Mouse (Mus musculus): ENCODE data around the gene Asf1a.

DNA sequence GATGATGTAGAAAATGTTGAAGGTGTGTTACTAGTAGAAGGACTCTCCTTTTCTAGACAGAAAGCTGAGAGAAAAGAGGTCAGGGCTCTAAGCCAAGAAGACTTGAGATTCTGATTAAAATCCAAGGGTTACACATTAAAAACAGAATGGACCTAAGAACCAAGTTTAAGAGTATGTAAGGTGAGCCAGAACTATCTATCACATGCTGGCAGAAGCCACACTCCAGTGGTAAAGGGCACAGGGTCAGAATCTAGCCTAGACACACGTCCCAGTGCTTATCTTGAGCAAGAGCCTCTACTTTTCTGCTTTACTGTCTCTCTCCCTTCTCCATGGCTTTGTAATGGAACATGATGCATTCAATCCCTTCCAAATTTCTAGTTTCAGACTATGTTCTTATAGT, 17.4 kb downstream of the Asf1a start:
- TF ChIP-seq CTCF (conservative IDR thresholded peaks at IDR 0.05; ENCODE audit: low read length) (no peak), NANOG (IDR thresholded peaks at IDR 0.05; ENCODE audit: borderline replicate concordance, low read length) (no peak), POU5F1 (IDR thresholded peaks at IDR 0.05; ENCODE audit: borderline replicate concordance, low read length) (no peak)

Measured in E14TG2a.4 (cell line).